Mouse (Mus musculus): ENCODE results near the gene Aqp11. TPM values are rescaled to one million over a fixed set of nuclear protein-coding genes. Genes with fewer than 3 reads are reported as not detected.

The Aqp11 gene
- polyA plus RNA-seq, 1 experiment: 872 TPM

- Histone ChIP-seq H3K27me3 (ENCODE audit: control insufficient read depth, insufficient read depth, low read length) (no peaks in the 10 kb centered on the region), H3K4me3 (ENCODE audit: control insufficient read depth, low read depth, low read length) (no peak overlapping the region), H3K27ac (ENCODE audit: control insufficient read depth, insufficient read depth, low read depth, low read length) (no peak overlapping the region), H3K36me3 (ENCODE audit: control insufficient read depth, insufficient read depth, low read length) (no peaks in the 10 kb centered on the region), H3K4me1 (ENCODE audit: control insufficient read depth, insufficient read depth, low read length) (peaks cover 15% of the 10 kb centered on the region)
- TF ChIP-seq CTCF (IDR thresholded peaks at IDR 0.05; ENCODE audit: control insufficient read depth, insufficient read depth, insufficient replicate concordance, low read depth, low read length): no peak
- no peak for TF ChIP-seq POLR2A (IDR thresholded peaks at IDR 0.05; ENCODE audit: control insufficient read depth, low read depth, low read length)
Observed at GRCm38 (mm10) chr7:97764591-97764990, 26.5 kb upstream of the Aqp11 start.

- Histone ChIP-seq H3K36me3 (ENCODE audit: control insufficient read depth, insufficient read depth, low read length) (no peaks in the 10 kb centered on the region), H3K27ac (ENCODE audit: control insufficient read depth, insufficient read depth, low read depth, low read length) (peak overlapping the region; percentile 49; the same call in 1 of the 2 replicates), H3K27me3 (ENCODE audit: control insufficient read depth, insufficient read depth, low read length) (no peaks in the 10 kb centered on the region), H3K4me3 (ENCODE audit: control insufficient read depth, low read depth, low read length) (peak overlapping the region; percentile 66), H3K4me1 (ENCODE audit: control insufficient read depth, insufficient read depth, low read length) (peaks cover 26% of the 10 kb centered on the region)
- TF ChIP-seq POLR2A (IDR thresholded peaks at IDR 0.05; ENCODE audit: control insufficient read depth, low read depth, low read length) (no peak), CTCF (IDR thresholded peaks at IDR 0.05; ENCODE audit: control insufficient read depth, insufficient read depth, insufficient replicate concordance, low read depth, low read length) (no peak)
Observed at GRCm38 (mm10) chr7:97756967-97757881, 19.1 kb upstream of the Aqp11 start.

- Histone ChIP-seq H3K4me3 (ENCODE audit: control insufficient read depth, low read depth, low read length) (peak overlapping the region; percentile 3; the same call in 1 of the 2 replicates), H3K4me1 (ENCODE audit: control insufficient read depth, insufficient read depth, low read length) (peaks cover 2% of the 10 kb centered on the region; the same call in 1 of the 2 replicates), H3K36me3 (ENCODE audit: control insufficient read depth, insufficient read depth, low read length) (no peaks in the 10 kb centered on the region), H3K27ac (ENCODE audit: control insufficient read depth, insufficient read depth, low read depth, low read length) (no peak overlapping the region; the same call in 1 of the 2 replicates), H3K27me3 (ENCODE audit: control insufficient read depth, insufficient read depth, low read length) (no peaks in the 10 kb centered on the region)
- no peak for TF ChIP-seq CTCF (IDR thresholded peaks at IDR 0.05; ENCODE audit: control insufficient read depth, insufficient read depth, insufficient replicate concordance, low read depth, low read length)
- TF ChIP-seq POLR2A (IDR thresholded peaks at IDR 0.05; ENCODE audit: control insufficient read depth, low read depth, low read length): no peak
Observed at GRCm38 (mm10) chr7:97749207-97750190, 11.4 kb upstream of the Aqp11 start.

- Histone ChIP-seq H3K36me3 (ENCODE audit: control insufficient read depth, insufficient read depth, low read length) (no peaks in the 10 kb centered on the region), H3K4me3 (ENCODE audit: control insufficient read depth, low read depth, low read length) (peak overlapping the region; percentile 3; the same call in 1 of the 2 replicates), H3K27ac (ENCODE audit: control insufficient read depth, insufficient read depth, low read depth, low read length) (peak overlapping the region; percentile 3), H3K4me1 (ENCODE audit: control insufficient read depth, insufficient read depth, low read length) (peaks cover 2% of the 10 kb centered on the region), H3K27me3 (ENCODE audit: control insufficient read depth, insufficient read depth, low read length) (no peaks in the 10 kb centered on the region)
- TF ChIP-seq POLR2A (IDR thresholded peaks at IDR 0.05; ENCODE audit: control insufficient read depth, low read depth, low read length) (no peak), CTCF (IDR thresholded peaks at IDR 0.05; ENCODE audit: control insufficient read depth, insufficient read depth, insufficient replicate concordance, low read depth, low read length) (no peak)
Observed at GRCm38 (mm10) chr7:97748527-97749206, 10.6 kb upstream of the Aqp11 start.

GRCm38 (mm10) chr7:97747787-97748497 is 9.9 kb upstream of the Aqp11 start:
- Histone ChIP-seq H3K36me3 (ENCODE audit: control insufficient read depth, insufficient read depth, low read length) (no peaks in the 10 kb centered on the region), H3K4me3 (ENCODE audit: control insufficient read depth, low read depth, low read length) (peak overlapping the region; percentile 41), H3K27ac (ENCODE audit: control insufficient read depth, insufficient read depth, low read depth, low read length) (no peak overlapping the region), H3K27me3 (ENCODE audit: control insufficient read depth, insufficient read depth, low read length) (no peaks in the 10 kb centered on the region), H3K4me1 (ENCODE audit: control insufficient read depth, insufficient read depth, low read length) (peaks cover 2% of the 10 kb centered on the region)
- TF ChIP-seq POLR2A (IDR thresholded peaks at IDR 0.05; ENCODE audit: control insufficient read depth, low read depth, low read length) (no peak), CTCF (IDR thresholded peaks at IDR 0.05; ENCODE audit: control insufficient read depth, insufficient read depth, insufficient replicate concordance, low read depth, low read length) (peak; percentile 83; the same call in 1 of the 2 replicates)

GRCm38 (mm10) chr7:97747176-97747707 is 9.2 kb upstream of the Aqp11 start:
- Histone ChIP-seq H3K36me3 (ENCODE audit: control insufficient read depth, insufficient read depth, low read length) (no peaks in the 10 kb centered on the region), H3K4me3 (ENCODE audit: control insufficient read depth, low read depth, low read length) (no peak overlapping the region), H3K27me3 (ENCODE audit: control insufficient read depth, insufficient read depth, low read length) (no peaks in the 10 kb centered on the region), H3K4me1 (ENCODE audit: control insufficient read depth, insufficient read depth, low read length) (peaks cover 2% of the 10 kb centered on the region), H3K27ac (ENCODE audit: control insufficient read depth, insufficient read depth, low read depth, low read length) (no peak overlapping the region)
- TF ChIP-seq CTCF (IDR thresholded peaks at IDR 0.05; ENCODE audit: control insufficient read depth, insufficient read depth, insufficient replicate concordance, low read depth, low read length) (no peak), POLR2A (IDR thresholded peaks at IDR 0.05; ENCODE audit: control insufficient read depth, low read depth, low read length) (no peak)

Data from testis, adult 2 months (tissue).